Mouse (Mus musculus) heart, postnatal 0 days (tissue): ENCODE measurements around the gene Maml3. TPM values are rescaled to one million over a fixed set of nuclear protein-coding genes. Genes with fewer than 3 reads are reported as not detected.

Experiments
- ATAC-seq: fragments of 200-750 bp; cut with Nextera tagmentation; 2 replicates; pipeline ENCODE4 v1.8.0; 2017; ENCODE audit warnings: low read depth, moderate number of reproducible peaks, moderate library complexity; ENCODE audit not compliant: insufficient read depth
- DNase-seq: peaks from one replicate; pipeline ENCODE4 v3.0.0-alpha.2; 2016; ENCODE audit warnings: low spot score
- H3K27ac ChIP-seq: fragments of 300-500 bp; sonication (generic); 2 replicates; pipeline ENCODE4 v1.5.1; 2014; ENCODE audit warnings: low read depth, mild to moderate bottlenecking
- H3K27me3 ChIP-seq: fragments of 300-500 bp; sonication (generic); 2 replicates; pipeline ENCODE4 v1.6.1; 2014; ENCODE audit warnings: low read length, mixed read lengths; ENCODE audit not compliant: control insufficient read depth, insufficient read depth
- H3K36me3 ChIP-seq: fragments of 300-500 bp; sonication (generic); replicated peaks from 2 replicates; pipeline ENCODE4 v1.6.1; 2014; ENCODE audit warnings: low read length, mixed read lengths; ENCODE audit not compliant: control insufficient read depth, insufficient read depth
- H3K4me1 ChIP-seq: fragments of 300-500 bp; sonication (generic); 2 replicates; pipeline ENCODE4 v1.6.1; 2014; ENCODE audit warnings: antibody characterized with exemption; ENCODE audit not compliant: control insufficient read depth, insufficient read depth
- H3K4me2 ChIP-seq: fragments of 300-500 bp; sonication (generic); 2 replicates; pipeline ENCODE4 v1.6.1; 2014; ENCODE audit warnings: low read depth, mild to moderate bottlenecking, low read length, moderate library complexity
- H3K4me3 ChIP-seq: fragments of 300-500 bp; sonication (generic); 2 replicates; pipeline ENCODE4 v1.5.1; 2014; ENCODE audit warnings: low read depth, low read length
- H3K9ac ChIP-seq: fragments of 300-500 bp; sonication (generic); replicated peaks from 2 replicates; pipeline ENCODE4 v1.6.1; 2014; ENCODE audit warnings: low read depth, low read length, mixed read lengths
- H3K9me3 ChIP-seq: fragments of 300-500 bp; sonication (generic); replicated peaks from 2 replicates; pipeline ENCODE4 v1.6.1; 2016; ENCODE audit warnings: low read length; ENCODE audit not compliant: control insufficient read depth
- CTCF ChIP-seq: IDR thresholded peaks from 2 replicates; pipeline ENCODE4 v1.5.1; 2016; ENCODE audit warnings: antibody characterized with exemption, control low read depth, low read depth
- EP300 ChIP-seq: IDR thresholded peaks from 2 replicates; pipeline ENCODE4 v1.6.1; 2016; ENCODE audit warnings: antibody characterized with exemption, low read depth
- WGBS: fragments of 180-500 bp; shearing (Covaris S2); extraction: QIAGEN DNeasy Blood & Tissue Kit; methylation state at CpG from one replicate; pipeline ENCODE4 v1.1.7; 2014; 5-methylcytosine and 5-hydroxymethylcytosine counted together
- polyA plus RNA-seq: library from polyadenylated mRNA; unstranded; fragments of >200 nt; fragmentation: Nextera tagmentation; extraction: Ambion mirVana; gene quantifications from 2 replicates; pipeline ENCODE4 v1.2.1, GENCODE M21; 2015
- total RNA-seq: library from RNA; depleted of rRNA; stranded (reverse); fragments of >200 nt; gene quantifications from 2 replicates; pipeline ENCODE4 v1.2.3, GENCODE M21; 2014; ENCODE audit warnings: low replicate concordance

Gene Maml3
- total and polyA plus RNA-seq, 2 experiments from 2014 or later = 1.6 to 6.2 TPM

DNA sequence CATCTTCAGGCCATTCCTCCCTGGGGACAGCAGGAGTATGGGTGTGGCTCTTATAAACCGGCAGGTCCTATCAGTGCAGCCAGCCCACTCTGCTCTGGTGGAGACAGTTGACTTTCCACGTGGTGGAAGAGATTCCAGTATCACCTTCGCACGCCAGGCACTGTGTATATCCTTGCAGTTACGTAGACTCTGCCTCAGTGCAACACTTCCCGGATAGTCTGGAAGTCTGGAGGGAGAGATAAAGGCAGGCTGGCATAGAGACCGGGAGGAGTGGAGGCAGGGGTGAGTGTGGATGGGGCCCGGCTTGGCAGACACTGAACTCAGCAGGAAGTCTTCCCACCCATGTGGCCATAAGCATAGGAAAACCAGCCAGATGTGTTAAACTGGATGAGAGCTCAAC, 416.2 kb downstream of the Maml3 start:
- Histone ChIP-seq H3K27ac (no peak overlapping the region), H3K36me3 (peaks cover 22% of the 10 kb centered on the region), H3K4me1 (no peaks in the 10 kb centered on the region), H3K4me2 (no peak overlapping the region), H3K4me3 (no peak overlapping the region), H3K9me3 (no peaks in the 10 kb centered on the region), H3K27me3 (no peaks in the 10 kb centered on the region), H3K9ac (no peak overlapping the region)
- WGBS = 56% methylated on average over 8 of the region's 8 CpGs
- TF ChIP-seq CTCF (no peak), EP300 (no peak)
- DNase-seq (no peak), ATAC-seq (no peak)

DNA sequence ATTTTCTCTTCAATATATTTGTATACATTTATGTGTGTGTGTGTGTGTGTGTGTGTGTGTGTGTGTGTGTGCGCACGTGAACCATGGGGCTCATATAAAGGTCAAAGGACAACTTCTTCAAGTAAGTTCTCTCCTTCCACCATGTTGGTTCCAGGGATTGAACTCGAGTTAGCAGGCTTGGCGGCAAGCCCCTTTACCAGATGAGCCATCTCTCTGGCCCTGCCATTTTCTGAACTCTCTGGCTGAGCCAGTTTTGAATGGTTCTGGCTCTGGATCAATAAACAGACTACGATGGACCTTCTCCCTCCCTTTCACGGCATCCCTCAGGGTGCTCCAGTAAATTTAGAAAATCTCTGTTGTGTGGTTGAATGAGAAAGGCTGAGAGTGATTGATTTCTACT, 418.1 kb downstream of the Maml3 start:
- Histone ChIP-seq H3K9me3 (no peaks in the 10 kb centered on the region), H3K36me3 (peaks cover 22% of the 10 kb centered on the region), H3K27me3 (no peaks in the 10 kb centered on the region), H3K9ac (no peak overlapping the region), H3K4me1 (no peaks in the 10 kb centered on the region), H3K4me2 (no peak overlapping the region), H3K27ac (no peak overlapping the region), H3K4me3 (no peak overlapping the region)
- 85% methylated on average over 6 of the region's 6 CpGs for WGBS
- ATAC-seq (no peak), DNase-seq (no peak)
- TF ChIP-seq EP300 (no peak), CTCF (no peak)

DNA sequence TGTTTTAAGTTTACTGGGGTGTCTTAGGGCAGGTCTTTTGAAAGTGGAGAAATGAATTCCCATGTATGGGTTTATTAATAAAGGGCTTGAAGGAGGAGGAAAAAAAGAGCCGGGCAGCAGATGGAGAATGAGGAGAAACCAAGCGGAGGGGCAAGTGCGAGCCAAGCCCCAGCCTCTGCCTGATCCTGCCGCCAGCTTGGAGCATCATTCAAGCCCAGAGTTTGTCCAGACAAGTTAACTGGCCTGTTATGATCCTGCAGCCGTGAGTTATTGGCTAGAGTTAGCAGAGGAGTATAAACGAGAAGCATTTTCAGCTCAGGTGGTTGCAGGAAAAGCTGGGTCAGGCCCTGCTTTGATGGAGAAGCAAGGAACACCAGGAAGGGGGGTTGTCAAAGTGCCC, 418.6 kb downstream of the Maml3 start:
- Histone ChIP-seq H3K4me2 (no peak overlapping the region), H3K9me3 (no peaks in the 10 kb centered on the region), H3K36me3 (peaks cover 22% of the 10 kb centered on the region), H3K27me3 (no peaks in the 10 kb centered on the region), H3K9ac (no peak overlapping the region), H3K27ac (no peak overlapping the region), H3K4me3 (no peak overlapping the region), H3K4me1 (no peaks in the 10 kb centered on the region)
- TF ChIP-seq CTCF (no peak), EP300 (no peak)
- 84% methylated on average over 6 of the region's 6 CpGs for WGBS
- DNase-seq (no peak), ATAC-seq (no peak)

- no peak overlapping the region for H3K4me3 ChIP-seq
- no peak overlapping the region for H3K9ac ChIP-seq
- H3K4me2 ChIP-seq = no peak overlapping the region
- TF ChIP-seq CTCF = no peak
- no peak for TF ChIP-seq EP300
- ATAC-seq (no peak), DNase-seq (no peak)
- no peak overlapping the region for H3K27ac ChIP-seq
- no peaks in the 10 kb centered on the region for H3K27me3 ChIP-seq
- H3K36me3 ChIP-seq = peaks cover 20% of the 10 kb centered on the region
- no peaks in the 10 kb centered on the region for H3K9me3 ChIP-seq
- H3K4me1 ChIP-seq = no peaks in the 10 kb centered on the region
- WGBS = 92% methylated on average over 6 of the region's 6 CpGs
Measured at GRCm38 (mm10) chr3:51685539-51685938, 419.3 kb downstream of the Maml3 start.

DNA sequence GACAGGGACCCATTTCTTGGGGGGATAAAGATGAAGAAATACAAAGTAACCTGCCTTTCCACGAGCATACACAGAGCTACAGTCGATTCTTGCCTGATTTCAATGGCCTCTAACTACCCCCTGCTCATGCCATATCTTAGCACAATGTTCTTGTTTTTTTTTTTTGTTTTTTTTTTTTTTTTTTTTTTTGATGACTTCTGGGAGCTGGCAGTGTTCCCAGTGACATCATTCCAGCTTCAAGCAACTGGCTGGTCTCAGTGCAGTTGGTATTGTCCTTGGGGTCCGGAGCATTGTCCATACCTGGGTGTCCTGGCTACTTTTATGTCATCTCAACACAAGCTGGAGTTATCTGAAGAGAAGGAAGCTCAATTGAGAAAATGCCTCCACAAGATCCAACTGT, 429.9 kb downstream of the Maml3 start:
- no peaks in the 10 kb centered on the region for H3K36me3 ChIP-seq
- no peaks in the 10 kb centered on the region for H3K27me3 ChIP-seq
- H3K9me3 ChIP-seq = no peaks in the 10 kb centered on the region
- H3K27ac ChIP-seq = no peak overlapping the region
- no peak for ATAC-seq
- WGBS = 66% methylated on average over 3 of the region's 3 CpGs
- H3K4me3 ChIP-seq = no peak overlapping the region
- H3K9ac ChIP-seq = no peak overlapping the region
- no peak overlapping the region for H3K4me2 ChIP-seq
- H3K4me1 ChIP-seq = no peaks in the 10 kb centered on the region
- DNase-seq = no peak
- TF ChIP-seq EP300 (no peak), CTCF (no peak)

DNA sequence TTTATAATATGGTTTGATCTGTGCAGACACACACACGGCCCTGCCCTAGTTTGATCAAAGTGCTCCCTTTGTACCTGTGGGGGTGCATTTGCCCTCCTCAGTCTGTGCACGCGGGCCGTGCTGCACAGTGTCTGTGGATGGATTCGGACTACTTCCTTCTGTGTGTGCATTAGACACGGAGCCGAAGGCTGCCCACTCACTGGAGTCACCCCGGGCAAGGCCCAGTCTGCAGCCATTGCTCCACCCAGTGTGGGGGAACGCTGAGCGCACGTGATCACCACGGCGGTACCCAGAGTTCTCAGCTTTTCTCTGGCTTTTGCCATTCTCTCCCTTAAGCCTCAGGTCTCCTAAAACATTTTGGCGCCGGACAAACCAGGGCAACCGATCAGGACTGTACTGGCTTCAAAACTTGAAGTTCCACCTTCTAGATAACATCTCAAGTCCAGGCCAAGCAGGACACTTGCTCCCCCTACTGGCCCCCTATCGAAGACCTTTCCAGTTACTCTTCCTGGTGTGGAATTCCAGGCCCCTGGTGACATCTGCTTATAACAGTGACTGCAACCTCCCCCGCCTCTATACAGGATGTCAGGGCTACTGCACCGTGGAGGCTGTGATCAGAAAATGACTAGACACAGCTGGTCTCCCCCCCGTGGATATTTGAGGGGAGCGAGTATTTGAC, 431.3 kb downstream of the Maml3 start:
- ATAC-seq = peak; percentile 44
- Histone ChIP-seq H3K27ac (no peak overlapping the region), H3K36me3 (no peaks in the 10 kb centered on the region), H3K27me3 (no peaks in the 10 kb centered on the region), H3K4me2 (no peak overlapping the region), H3K9ac (no peak overlapping the region), H3K9me3 (no peaks in the 10 kb centered on the region), H3K4me3 (no peak overlapping the region), H3K4me1 (no peaks in the 10 kb centered on the region)
- peak; percentile 67 for DNase-seq
- TF ChIP-seq EP300 (no peak), CTCF (peak; percentile 60)
- 63% methylated on average over 21 of the region's 21 CpGs for WGBS
